Mouse (Mus musculus) monocyte, adult 5-6 weeks (primary cell): ENCODE measurements at regions not wholly inside any gene's neighbourhood (a gene's known extent, or its start where the extent isn't known, plus 50 kb on each side); places are given as distances from the start of the nearest gene placed in this dataset.
A peak's percentile ranks its signal among the peaks of the same experiment; 100 is the strongest.

ENCODE experiments used
- ATAC-seq: fragments of 153-309, 156-312 bp; replicated peaks from 2 replicates; pipeline ENCODE4 v1.8.0; 2017; ENCODE audit warnings: mild to moderate bottlenecking; ENCODE audit not compliant: low TSS enrichment, insufficient number of reproducible peaks, severe bottlenecking, poor library complexity, low FRiP score

- no peak for ATAC-seq
Observed at GRCm38 (mm10) chr1:137899305-137899704, 276.2 kb downstream of the Ptprc start.

GRCm38 (mm10) chr1:137898891-137899290, 276.6 kb downstream of the Ptprc start:
- ATAC-seq: no peak

GRCm38 (mm10) chr1:137898397-137898796, 277.1 kb downstream of the Ptprc start:
- peak; percentile 97 for ATAC-seq

- no peak for ATAC-seq
Observed at GRCm38 (mm10) chr1:137881656-137882055, 293.9 kb downstream of the Ptprc start.

GRCm38 (mm10) chr1:137874361-137874760, 301.1 kb downstream of the Ptprc start:
- no peak for ATAC-seq

- no peak for ATAC-seq
Observed at GRCm38 (mm10) chr1:137873628-137874027, 301.9 kb downstream of the Ptprc start.

- no peak for ATAC-seq
Observed at GRCm38 (mm10) chr1:137865030-137865429, 310.5 kb downstream of the Ptprc start.

GRCm38 (mm10) chr1:137863506-137863905, 312.0 kb downstream of the Ptprc start:
- no peak for ATAC-seq

- no peak for ATAC-seq
Observed at GRCm38 (mm10) chr1:137852262-137852661, 323.2 kb downstream of the Ptprc start.

- no peak for ATAC-seq
Observed at GRCm38 (mm10) chr1:137847311-137847923, 328.1 kb downstream of the Ptprc start.

- ATAC-seq: no peak
Observed at GRCm38 (mm10) chr1:137846857-137847256, 328.7 kb downstream of the Ptprc start.

GRCm38 (mm10) chr1:137840531-137840930, 335.0 kb downstream of the Ptprc start:
- no peak for ATAC-seq

GRCm38 (mm10) chr1:137839703-137840102, 335.8 kb downstream of the Ptprc start:
- ATAC-seq: no peak

GRCm38 (mm10) chr1:137839263-137839662, 336.2 kb downstream of the Ptprc start:
- ATAC-seq: no peak

- no peak for ATAC-seq
Observed at GRCm38 (mm10) chr1:137838357-137838756, 337.2 kb downstream of the Ptprc start.

GRCm38 (mm10) chr1:137833535-137833934, 342.0 kb downstream of the Ptprc start:
- no peak for ATAC-seq

GRCm38 (mm10) chr1:137831284-137831683, 344.2 kb downstream of the Ptprc start:
- ATAC-seq: no peak

GRCm38 (mm10) chr1:137827379-137827778, 348.1 kb downstream of the Ptprc start:
- ATAC-seq: no peak

GRCm38 (mm10) chr1:137815401-137815888, 360.1 kb downstream of the Ptprc start:
- no peak for ATAC-seq

- no peak for ATAC-seq
Observed at GRCm38 (mm10) chr1:137814556-137814955, 361.0 kb downstream of the Ptprc start.

- ATAC-seq: no peak
Observed at GRCm38 (mm10) chr1:137813716-137814115, 361.8 kb downstream of the Ptprc start.
